In genomic region chr5:122103075-122103474, GRCm38 (mm10) we compare ENCODE assay signal across 11 mouse cellular contexts. TPM values are rescaled to one million over a fixed set of nuclear protein-coding genes. Genes with fewer than 3 reads are reported as not detected.
DNase-seq lines count a peak whose midpoint lies in the region; ATAC-seq and TF ChIP-seq lines count a peak whose summit lies in the region.
"Had no signal": no experiment of that assay in that cellular context is flagged by ENCODE, and none has a peak within 500 bp of the region (broad histone marks: within the 10 kb centered on the region; RNA-seq: fewer than 3 reads in every experiment).

No protein-coding gene starts in this region.

- H3K4me1 ChIP-seq in forebrain, embryonic 13.5 days: peaks cover 9% of the 10 kb centered on the region; the same call in 1 of the 2 replicates
- 0 out of 2 replicates have a peak, but pooled peaks cover 2% of the 10 kb centered on the region for H3K4me1 ChIP-seq in forebrain, embryonic 11.5 days (replicated peaks; ENCODE audit: control insufficient read depth, insufficient read depth, low read length)
- 0 out of 2 replicates have a peak, but pooled peaks cover 5% of the 10 kb centered on the region for H3K4me1 ChIP-seq in lung, embryonic 15.5 days
- peaks cover 28% of the 10 kb centered on the region; the same call in 1 of the 2 replicates for H3K4me1 ChIP-seq in heart, embryonic 13.5 days
- H3K4me1 ChIP-seq: liver, embryonic 13.5 days had no signal

- no peak overlapping the region for H3K4me3 ChIP-seq in forebrain, embryonic 13.5 days
- no peak overlapping the region for H3K4me3 ChIP-seq in forebrain, embryonic 11.5 days (ENCODE audit: low read depth, low read length)
- no peak overlapping the region for H3K4me3 ChIP-seq in lung, embryonic 15.5 days
- H3K4me3 ChIP-seq in heart, embryonic 13.5 days: peak overlapping the region; percentile 57
- no peak overlapping the region for H3K4me3 ChIP-seq in myocyte
- H3K4me3 ChIP-seq: liver, embryonic 13.5 days had no signal

- peak overlapping the region; percentile 27; the same call in 1 of the 2 replicates for H3K4me2 ChIP-seq in forebrain, embryonic 13.5 days
- no peak overlapping the region for H3K4me2 ChIP-seq in forebrain, embryonic 11.5 days (ENCODE audit: low read depth, low read length, severe bottlenecking)
- peak overlapping the region; percentile 32 for H3K4me2 ChIP-seq in lung, embryonic 15.5 days
- H3K4me2 ChIP-seq in heart, embryonic 13.5 days: peak overlapping the region; percentile 75
- peak overlapping the region; percentile 45 for H3K4me2 ChIP-seq in myocyte (ENCODE audit: low read depth)
- H3K4me2 ChIP-seq: liver, embryonic 13.5 days had no signal

- TF ChIP-seq POLR2A in myocyte (IDR thresholded peaks at IDR 0.05; ENCODE audit: insufficient read length, low read depth): no peak

- 36% methylated on average over 12 of the region's 12 CpGs for WGBS in forebrain, embryonic 13.5 days
- WGBS in forebrain, embryonic 11.5 days: 58% methylated on average over 12 of the region's 12 CpGs
- 46% methylated on average over 12 of the region's 12 CpGs for WGBS in lung, embryonic 15.5 days
- WGBS in heart, embryonic 13.5 days: 33% methylated on average over 12 of the region's 12 CpGs

- DNase-seq in forebrain, embryonic 11.5 days (ENCODE audit: low spot score): no peak
- DNase-seq in lung, postnatal 10 days: no peak
- no peak for DNase-seq in natural killer cell, adult 2 months (ENCODE audit: low spot score in 2 of 2)
- DNase-seq in gastrocnemius, adult 18-20 months (ENCODE audit: low spot score): no peak
- DNase-seq: liver, embryonic 13.5 days had no signal

- no peak overlapping the region for H3ac ChIP-seq in myocyte (ENCODE audit: control insufficient read depth, insufficient read length)

- H3K9ac ChIP-seq in forebrain, embryonic 13.5 days: no peak overlapping the region
- no peak overlapping the region for H3K9ac ChIP-seq in forebrain, embryonic 11.5 days (ENCODE audit: low read length)
- 0 out of 2 replicates have a peak overlapping the region, but pooled peaks have one; percentile 0 for H3K9ac ChIP-seq in lung, embryonic 15.5 days
- peak overlapping the region; percentile 96 for H3K9ac ChIP-seq in heart, embryonic 13.5 days
- H3K9ac ChIP-seq: liver, embryonic 13.5 days had no signal

- H3K36me3 ChIP-seq in forebrain, embryonic 13.5 days (ENCODE audit: poor library complexity, severe bottlenecking): no peaks in the 10 kb centered on the region
- H3K36me3 ChIP-seq in forebrain, embryonic 11.5 days (ENCODE audit: control insufficient read depth, insufficient read depth, low read length): no peaks in the 10 kb centered on the region
- no peaks in the 10 kb centered on the region for H3K36me3 ChIP-seq in lung, embryonic 15.5 days
- H3K36me3 ChIP-seq in heart, embryonic 13.5 days: peaks cover 59% of the 10 kb centered on the region
- H3K36me3 ChIP-seq in myocyte (ENCODE audit: control insufficient read depth, insufficient read depth): no peaks in the 10 kb centered on the region
- H3K36me3 ChIP-seq: liver, embryonic 13.5 days had no signal

- no peaks in the 10 kb centered on the region for H3K9me3 ChIP-seq in forebrain, embryonic 13.5 days (replicated peaks)
- no peaks in the 10 kb centered on the region for H3K9me3 ChIP-seq in forebrain, embryonic 11.5 days (ENCODE audit: control insufficient read depth, low read length)
- H3K9me3 ChIP-seq in lung, embryonic 15.5 days: no peaks in the 10 kb centered on the region
- H3K9me3 ChIP-seq in heart, embryonic 13.5 days: no peaks in the 10 kb centered on the region
- H3K9me3 ChIP-seq: liver, embryonic 13.5 days had no signal

- H3K27me3 ChIP-seq in forebrain, embryonic 13.5 days: peaks cover 19% of the 10 kb centered on the region
- H3K27me3 ChIP-seq in forebrain, embryonic 11.5 days (ENCODE audit: control insufficient read depth, insufficient read depth, low read length): no peaks in the 10 kb centered on the region
- peaks cover 27% of the 10 kb centered on the region for H3K27me3 ChIP-seq in lung, embryonic 15.5 days
- peaks cover 34% of the 10 kb centered on the region for H3K27me3 ChIP-seq in heart, embryonic 13.5 days (replicated peaks)
- peaks cover 72% of the 10 kb centered on the region for H3K27me3 ChIP-seq in myocyte (ENCODE audit: control insufficient read depth, insufficient read depth, insufficient read length)

- no peaks in the 10 kb centered on the region for H3K79me2 ChIP-seq in myocyte (ENCODE audit: control insufficient read depth, insufficient read depth)

- no peak for ATAC-seq in forebrain, embryonic 13.5 days
- ATAC-seq in forebrain, embryonic 11.5 days (replicated peaks; ENCODE audit: low FRiP score): no peak
- ATAC-seq in lung, embryonic 15.5 days (ENCODE audit: borderline replicate concordance, extremely low read depth, low FRiP score, low TSS enrichment): no peak
- no peak for ATAC-seq in heart, embryonic 13.5 days (ENCODE audit: extremely low read depth, insufficient number of reproducible peaks, low FRiP score, low TSS enrichment)
- ATAC-seq: intestine, embryonic 16.5 days had no signal

- no peak overlapping the region for H3K27ac ChIP-seq in forebrain, embryonic 13.5 days
- H3K27ac ChIP-seq in forebrain, embryonic 11.5 days (ENCODE audit: low read depth, low read length): no peak overlapping the region
- no peak overlapping the region for H3K27ac ChIP-seq in lung, embryonic 15.5 days
- H3K27ac ChIP-seq in heart, embryonic 13.5 days (replicated peaks): peak overlapping the region; percentile 99
- H3K27ac ChIP-seq: liver, embryonic 13.5 days had no signal

TF ChIP-seq in myocyte, 11 proteins besides CTCF, POLR2A, EP300 and RAD21:
- TF ChIP-seq MYOG (IDR thresholded peaks at IDR 0.05; ENCODE audit: control insufficient read depth in 1 of 3, insufficient read depth in 1 of 3, insufficient read length in 2 of 3, low read depth in 2 of 3): no peak
- TF ChIP-seq E2F4 (IDR thresholded peaks at IDR 0.05; ENCODE audit: insufficient read depth): no peak
- TF ChIP-seq TCF3 (IDR thresholded peaks at IDR 0.05; ENCODE audit: insufficient read length, low read depth): no peak
- TF ChIP-seq MAX (IDR thresholded peaks at IDR 0.05; ENCODE audit: low read depth): no peak
- TF ChIP-seq SRF (IDR thresholded peaks at IDR 0.05; ENCODE audit: control insufficient read depth, insufficient read length, low read depth): no peak
- TF ChIP-seq TCF12 (IDR thresholded peaks at IDR 0.05; ENCODE audit: insufficient read depth, poor library complexity, severe bottlenecking): no peak
- no peak for TF ChIP-seq MYOD1 (IDR thresholded peaks at IDR 0.05; ENCODE audit: control insufficient read depth in 1 of 3, insufficient read length in 2 of 3, low read depth in 2 of 3)
- TF ChIP-seq USF1 (IDR thresholded peaks at IDR 0.05; ENCODE audit: low read depth): no peak
- no peak for TF ChIP-seq CEBPB (IDR thresholded peaks at IDR 0.05; ENCODE audit: insufficient read depth, poor library complexity, severe bottlenecking)
- TF ChIP-seq POLR2AphosphoS2 (IDR thresholded peaks at IDR 0.05; ENCODE audit: insufficient read length, low read depth): no peak
- no peak for TF ChIP-seq REST (IDR thresholded peaks at IDR 0.05; ENCODE audit: insufficient read depth, insufficient read length)
TF ChIP-seq in myocyte: peak in this region for 0.

RNA-seq across cellular contexts. Expression of gene Myl2, which starts 2.3 kb away (rescaled TPM):
- polyA plus RNA-seq in forebrain, embryonic 13.5 days (2015; fragmentation: Nextera tagmentation; extraction: Ambion mirVana): 0.81 and 3.6 TPM in 2 replicates
- not detected in 2 replicates for polyA plus RNA-seq in forebrain, embryonic 11.5 days (2014; fragmentation: Nextera tagmentation; extraction: Ambion mirVana)
- 30.4 and 142 TPM in 2 replicates for polyA plus RNA-seq in lung, embryonic 15.5 days (2015; fragmentation: Nextera tagmentation; extraction: Ambion mirVana)
- polyA plus RNA-seq in heart, embryonic 13.5 days (2015; fragmentation: Nextera tagmentation; extraction: Ambion mirVana): 7,724 and 9,145 TPM in 2 replicates
- 3.3 TPM for polyA plus RNA-seq in myocyte (2012; fragmentation: generic; extraction: Trizol)
- 1,000 to 10,000 TPM; 1,098 to 1,338 TPM for total RNA-seq in gastrocnemius, adult 18-20 months (2021)
- polyA plus RNA-seq: C2C12 had no signal

RNA-seq across cellular contexts. Expression of gene Ccdc63, which starts 37.5 kb away (rescaled TPM):
- polyA plus RNA-seq in forebrain, embryonic 13.5 days (2015; fragmentation: Nextera tagmentation; extraction: Ambion mirVana): not detected in 2 replicates
- not detected in 2 replicates for polyA plus RNA-seq in forebrain, embryonic 11.5 days (2014; fragmentation: Nextera tagmentation; extraction: Ambion mirVana)
- polyA plus RNA-seq in lung, embryonic 15.5 days (2015; fragmentation: Nextera tagmentation; extraction: Ambion mirVana): not detected in 2 replicates
- polyA plus RNA-seq in heart, embryonic 13.5 days (2015; fragmentation: Nextera tagmentation; extraction: Ambion mirVana): 0.36 TPM in 1 of 2 replicates, not detected in the other
- polyA plus RNA-seq in myocyte (2012; fragmentation: generic; extraction: Trizol): not detected
- not detected for total RNA-seq in gastrocnemius, adult 18-20 months (2021)
- polyA plus RNA-seq: C2C12; intestine, embryonic 16.5 days had no signal

RNA-seq across cellular contexts. Expression of gene Cux2, which starts 53.2 kb away (rescaled TPM):
- polyA plus RNA-seq in forebrain, embryonic 13.5 days (2015; fragmentation: Nextera tagmentation; extraction: Ambion mirVana): 16.9 and 17.9 TPM in 2 replicates
- polyA plus RNA-seq in forebrain, embryonic 11.5 days (2014; fragmentation: Nextera tagmentation; extraction: Ambion mirVana): 11.3 and 13.2 TPM in 2 replicates
- polyA plus RNA-seq in lung, embryonic 15.5 days (2015; fragmentation: Nextera tagmentation; extraction: Ambion mirVana): 2.4 and 3.6 TPM in 2 replicates
- 4.5 and 4.8 TPM in 2 replicates for polyA plus RNA-seq in heart, embryonic 13.5 days (2015; fragmentation: Nextera tagmentation; extraction: Ambion mirVana)
- polyA plus RNA-seq in myocyte (2012; fragmentation: generic; extraction: Trizol): 0.62 TPM
- 1 to 10 TPM; 4.4 to 4.7 TPM for total RNA-seq in gastrocnemius, adult 18-20 months (2021)

RNA-seq across cellular contexts. Expression of gene Ppp1cc, which starts 55.0 kb away (rescaled TPM):
- 288 TPM in 2 replicates for polyA plus RNA-seq in forebrain, embryonic 13.5 days (2015; fragmentation: Nextera tagmentation; extraction: Ambion mirVana)
- polyA plus RNA-seq in forebrain, embryonic 11.5 days (2014; fragmentation: Nextera tagmentation; extraction: Ambion mirVana): 364 and 378 TPM in 2 replicates
- 263 and 264 TPM in 2 replicates for polyA plus RNA-seq in lung, embryonic 15.5 days (2015; fragmentation: Nextera tagmentation; extraction: Ambion mirVana)
- 190 and 219 TPM in 2 replicates for polyA plus RNA-seq in heart, embryonic 13.5 days (2015; fragmentation: Nextera tagmentation; extraction: Ambion mirVana)
- polyA plus RNA-seq in myocyte (2012; fragmentation: generic; extraction: Trizol): 136 TPM
- 100 to 1,000 TPM; 125 to 143 TPM for total RNA-seq in gastrocnemius, adult 18-20 months (2021)

Comparison
In these comparisons a context has a peak if more than half of its experiments do, and no peak if none do; other contexts are left out.
1. H3K9ac ChIP-seq: peak in lung, embryonic 15.5 days (single experiment) and heart, embryonic 13.5 days (single experiment); none in forebrain, embryonic 13.5 days (single experiment) and forebrain, embryonic 11.5 days (single experiment).
2. RNA of gene Myl2, which starts 2.3 kb away (polyA plus RNA-seq): 7,724 to 9,145 TPM in heart, embryonic 13.5 days; 30.4 to 142 TPM in lung, embryonic 15.5 days, 3.3 TPM in myocyte (single experiment), 0.81 to 3.6 TPM in forebrain, embryonic 13.5 days and not detected in forebrain, embryonic 11.5 days; every median in the first group is over 10 times any median in the second.